Mouse (Mus musculus) erythroblast, adult 5-6 weeks (primary cell): Measurements from ENCODE around the gene Mcm2. TPM values are rescaled to one million over a fixed set of nuclear protein-coding genes. Genes with fewer than 3 reads are reported as not detected.

Source experiments
- ATAC-seq: replicated peaks from 2 replicates; pipeline ENCODE4 v1.8.0; 2016; ENCODE audit warnings: moderate number of reproducible peaks, mild to moderate bottlenecking, moderate TSS enrichment, inconsistent platforms; ENCODE audit not compliant: poor library complexity, low FRiP score, severe bottlenecking
- total RNA-seq, 2 experiments: library from RNA; stranded (forward) in 1 of 2; stranded (reverse) in 1 of 2; fragments of 150-400 nt in 1 of 2; fragments of 200-764, 138-1000 nt in 1 of 2; gene quantifications; 2 replicates each; pipeline versions ENCODE4 v1.2.3 to v1.2.4; 2015 to 2017; ENCODE audit warnings: low replicate concordance in 2 of 2

Mcm2 gene
- total RNA-seq (2015; ENCODE audit: low replicate concordance), result 30.6 and 34.7 TPM in 2 replicates
- total RNA-seq (2017; ENCODE audit: low replicate concordance), result 78.5 and 87.8 TPM in 2 replicates

GRCm38 (mm10) chr6:88898534-88899048, at the start of gene Mcm2:
Gene Mcm2, minus strand, starts transcription at chr6:88898780.
- peak; percentile 68 for ATAC-seq

GRCm38 (mm10) chr6:88947771-88948170, 49.2 kb upstream of the Mcm2 start:
- ATAC-seq, result no peak

- ATAC-seq, result no peak
Observed at GRCm38 (mm10) chr6:88946442-88946841, 47.9 kb upstream of the Mcm2 start.

GRCm38 (mm10) chr6:88943666-88944065, 45.1 kb upstream of the Mcm2 start:
- no peak for ATAC-seq

- ATAC-seq, result no peak
Observed at GRCm38 (mm10) chr6:88942595-88942994, 44.0 kb upstream of the Mcm2 start.

GRCm38 (mm10) chr6:88941628-88942027, 43.0 kb upstream of the Mcm2 start:
- ATAC-seq, result no peak

- ATAC-seq, result no peak
Observed at GRCm38 (mm10) chr6:88940090-88940916, 41.7 kb upstream of the Mcm2 start.

GRCm38 (mm10) chr6:88939281-88940089, 40.9 kb upstream of the Mcm2 start:
- ATAC-seq, result no peak

- no peak for ATAC-seq
Observed at GRCm38 (mm10) chr6:88938664-88939055, 40.1 kb upstream of the Mcm2 start.

GRCm38 (mm10) chr6:88937971-88938663, 39.5 kb upstream of the Mcm2 start:
- ATAC-seq, result no peak

GRCm38 (mm10) chr6:88937214-88937549, 38.6 kb upstream of the Mcm2 start:
- ATAC-seq, result no peak

GRCm38 (mm10) chr6:88936342-88937213, 38.0 kb upstream of the Mcm2 start:
- no peak for ATAC-seq

GRCm38 (mm10) chr6:88935735-88936276, 37.2 kb upstream of the Mcm2 start:
- no peak for ATAC-seq

- no peak for ATAC-seq
Observed at GRCm38 (mm10) chr6:88934816-88935215, 36.2 kb upstream of the Mcm2 start.

- ATAC-seq, result no peak
Observed at GRCm38 (mm10) chr6:88934132-88934531, 35.6 kb upstream of the Mcm2 start.

- no peak for ATAC-seq
Observed at GRCm38 (mm10) chr6:88931449-88931848, 32.9 kb upstream of the Mcm2 start.

- no peak for ATAC-seq
Observed at GRCm38 (mm10) chr6:88930049-88930448, 31.5 kb upstream of the Mcm2 start.

- ATAC-seq, result no peak
Observed at GRCm38 (mm10) chr6:88929451-88929850, 30.9 kb upstream of the Mcm2 start.

- ATAC-seq, result no peak
Observed at GRCm38 (mm10) chr6:88928576-88928975, 30.0 kb upstream of the Mcm2 start.
